Mouse (Mus musculus) left cerebral cortex, postnatal 10 days (tissue): Measurements from ENCODE around the gene Raver2. TPM values are rescaled to one million over a fixed set of nuclear protein-coding genes. Genes with fewer than 3 reads are reported as not detected.

ENCODE experiments used
- DNase-seq, 2 experiments: peaks; one replicate each; pipeline ENCODE4 v3.0.0; 2021 to 2022; ENCODE audit warnings: low spot score in 2 of 2, mixed read lengths in 1 of 2; ENCODE audit errors: extremely low spot score in 1 of 2
- intact Hi-C: fragments of 180-260 bp; cut with DNase I; formaldehyde crosslinking; loops from one replicate; pipeline ENCODE4 v1.15.1; 2025
- total RNA-seq, 2 experiments: library from RNA; stranded (reverse); gene quantifications; 2 replicates each; pipeline ENCODE4 v1.2.3; 2021

The Raver2 gene
- total RNA-seq, 2 experiments from 2014 or later = 27.6 to 28.3 TPM

GRCm38 (mm10) chr4:101197421-101198170 is 128.8 kb downstream of the Raver2 start:
- peak in 1 of 2 experiments; percentile 33 for DNase-seq
- intact Hi-C loops = no loop called here

GRCm38 (mm10) chr4:101198333-101198732 is 129.6 kb downstream of the Raver2 start:
- intact Hi-C loops = no loop called here
- DNase-seq = peak; percentile 29 to 41

- intact Hi-C loops = no loop called here
- DNase-seq = no peak
Observed at GRCm38 (mm10) chr4:101199433-101200081, 130.8 kb downstream of the Raver2 start.

Other genes with a start within 250 kb of the Raver2 start
- gene Gm10577, start 48.3 kb upstream of the Raver2 start, total RNA-seq = not detected
- 100 to 1,000 TPM; 120 to 126 TPM for gene Jak1, start 196.3 kb downstream of the Raver2 start, total RNA-seq